Mouse (Mus musculus): ENCODE results near the gene Sec14l5. TPM values are rescaled to one million over a fixed set of nuclear protein-coding genes. Genes with fewer than 3 reads are reported as not detected.

Sec14l5 gene
- polyA plus RNA-seq, 1 experiment, result not detected

DNA sequence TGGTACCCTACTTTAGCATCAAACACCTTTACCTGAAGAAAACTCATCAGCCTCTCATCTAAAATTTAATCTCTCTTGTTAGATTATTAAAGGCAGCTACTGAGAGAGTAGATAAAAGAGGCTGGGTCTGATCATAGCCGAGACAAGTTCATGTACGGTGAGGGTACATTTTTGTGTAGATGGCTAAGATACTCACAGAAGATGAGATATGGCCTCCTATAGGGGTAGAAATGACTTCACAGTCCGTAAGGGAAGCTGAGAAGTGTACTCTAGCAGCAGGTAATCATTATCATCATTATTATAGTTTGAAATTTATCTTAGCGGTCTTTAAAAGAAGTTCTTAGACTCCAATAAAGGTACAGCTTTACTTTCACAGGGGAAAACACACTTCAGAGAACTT lies 86.1 kb downstream of the Sec14l5 start:
- H3K4me3 ChIP-seq (replicated peaks), result peak overlapping the region; percentile 94
- H3K36me3 ChIP-seq (replicated peaks; ENCODE audit: low read length), result peaks cover 26% of the 10 kb centered on the region
- H3K4me1 ChIP-seq, result peaks cover 26% of the 10 kb centered on the region
- peaks cover 13% of the 10 kb centered on the region for H3K9me3 ChIP-seq
- H3K27me3 ChIP-seq (replicated peaks), result no peaks in the 10 kb centered on the region
- no peak for TF ChIP-seq FLI1 (IDR thresholded peaks at IDR 0.05; ENCODE audit: low read length)
- no peak for TF ChIP-seq GATA1 (IDR thresholded peaks at IDR 0.05; ENCODE audit: borderline replicate concordance, low read length)

DNA sequence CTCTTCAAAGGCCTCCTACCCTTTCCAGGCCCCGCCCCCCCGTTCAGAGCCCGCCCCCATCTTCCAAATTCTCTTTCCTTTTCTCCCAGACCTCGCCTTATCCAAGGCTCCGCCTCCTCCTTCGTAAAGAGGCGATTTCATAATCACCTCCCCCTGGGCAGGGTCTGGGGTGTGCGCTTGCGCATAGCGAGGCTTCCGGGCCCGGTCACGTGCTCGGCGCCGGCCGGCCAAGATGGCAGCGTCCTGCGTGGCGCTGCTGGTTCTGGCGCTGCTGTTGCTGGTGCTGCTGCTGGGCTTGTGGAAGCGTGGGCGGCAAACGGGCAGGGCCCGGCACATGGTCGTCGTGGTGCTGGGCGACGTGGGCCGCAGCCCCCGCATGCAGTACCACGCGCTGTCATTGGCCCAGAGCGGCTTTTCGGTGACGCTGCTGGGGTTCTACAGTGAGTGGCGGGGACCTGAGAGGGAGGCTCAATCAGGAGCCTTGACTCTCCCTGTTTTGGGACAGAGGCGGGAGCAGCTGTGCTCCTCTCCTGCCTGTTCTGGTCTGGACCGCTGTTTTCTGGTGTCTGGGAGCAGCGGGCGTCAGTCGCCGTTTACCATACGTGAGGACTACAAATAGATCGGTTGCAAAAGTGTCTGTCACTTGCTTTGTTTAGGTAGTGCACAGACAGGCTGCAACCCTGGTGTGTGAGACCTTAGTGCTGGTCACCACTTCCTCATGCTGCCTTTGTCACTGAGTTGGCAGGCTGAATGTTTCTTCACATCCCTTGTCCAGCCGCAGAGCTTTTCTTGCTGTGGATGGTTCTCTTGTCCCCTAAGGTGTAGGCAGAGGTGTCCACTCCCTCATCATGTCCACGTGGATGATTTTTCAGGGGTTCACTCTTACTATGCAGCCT lies 86.8 kb downstream of the Sec14l5 start, which contains the start of gene Alg1:
Alg1 (plus strand) TSS at position 204 of the 896 bp plus-strand sequence.
- TF ChIP-seq GATA1 (IDR thresholded peaks at IDR 0.05; ENCODE audit: borderline replicate concordance, low read length) (no peak), FLI1 (IDR thresholded peaks at IDR 0.05; ENCODE audit: low read length) (no peak)
- Histone ChIP-seq H3K4me3 (replicated peaks) (peak within 1 kb of the TSS; percentile 94), H3K9me3 (peaks cover 13% of the 10 kb centered on the region), H3K27me3 (replicated peaks) (no peaks in the 10 kb centered on the region), H3K4me1 (peaks cover 26% of the 10 kb centered on the region), H3K36me3 (replicated peaks; ENCODE audit: low read length) (peaks cover 33% of the 10 kb centered on the region)

Other genes starting within 250 kb of the Sec14l5 start
- 13.9 and 30.1 TPM in 2 replicates for gene Nudt16l1, start 208.3 kb upstream of the Sec14l5 start, polyA plus RNA-seq (2012; ENCODE audit: insufficient read depth, low replicate concordance)
- gene Anks3, start 182.9 kb upstream of the Sec14l5 start, polyA plus RNA-seq (2012; ENCODE audit: insufficient read depth, low replicate concordance), result 18.6 and 22.6 TPM in 2 replicates
- not detected in 2 replicates for gene Sept12, start 149.3 kb upstream of the Sec14l5 start, polyA plus RNA-seq (2012; ENCODE audit: insufficient read depth, low replicate concordance)
- gene Smim22, start 139.8 kb upstream of the Sec14l5 start, polyA plus RNA-seq (2012; ENCODE audit: insufficient read depth, low replicate concordance), result not detected in 2 replicates
- 34.2 and 52.7 TPM in 2 replicates for gene Rogdi, start 133.6 kb upstream of the Sec14l5 start, polyA plus RNA-seq (2012; ENCODE audit: insufficient read depth, low replicate concordance)
- 4.3 and 10.9 TPM in 2 replicates for gene Glyr1, start 97.2 kb upstream of the Sec14l5 start, polyA plus RNA-seq (2012; ENCODE audit: insufficient read depth, low replicate concordance)
- 8.9 and 11.3 TPM in 2 replicates for gene Ubn1, start 97.1 kb upstream of the Sec14l5 start, polyA plus RNA-seq (2012; ENCODE audit: insufficient read depth, low replicate concordance)
- gene Ppl, start 14.7 kb upstream of the Sec14l5 start, polyA plus RNA-seq (2012; ENCODE audit: insufficient read depth, low replicate concordance), result not detected in 2 replicates
- 23.9 and 25.4 TPM in 2 replicates for gene Nagpa, start 56.9 kb downstream of the Sec14l5 start, polyA plus RNA-seq (2012; ENCODE audit: insufficient read depth, low replicate concordance)
- not detected in 2 replicates for gene AU021092, start 75.2 kb downstream of the Sec14l5 start, polyA plus RNA-seq (2012; ENCODE audit: insufficient read depth, low replicate concordance)
- gene Alg1, start 86.5 kb downstream of the Sec14l5 start, polyA plus RNA-seq (2012; ENCODE audit: insufficient read depth, low replicate concordance), result 9.6 and 10.8 TPM in 2 replicates
- gene Eef2kmt, start 108.9 kb downstream of the Sec14l5 start, polyA plus RNA-seq (2012; ENCODE audit: insufficient read depth, low replicate concordance), result 2.5 TPM in 1 of 2 replicates, not detected in the other